Mouse (Mus musculus) ES-E14 (cell line): ENCODE data around the gene Tnnt1. TPM values are rescaled to one million over a fixed set of nuclear protein-coding genes. Genes with fewer than 3 reads are reported as not detected.
A peak's percentile ranks its signal among the peaks of the same experiment; 100 is the strongest.

Experiments used
- DNase-seq: peaks from one replicate; pipeline ENCODE4 v3.0.0-alpha.2; 2013; ENCODE audit warnings: low read depth, low spot score
- H3K27ac ChIP-seq: 2 replicates; pipeline ENCODE4 v1.5.1; 2012; ENCODE audit warnings: low read depth, mild to moderate bottlenecking, low read length, moderate library complexity, mixed read lengths; ENCODE audit not compliant: poor library complexity, insufficient read depth, severe bottlenecking
- H3K36me3 ChIP-seq: 2 replicates; pipeline ENCODE4 v1.6.1; 2012; ENCODE audit warnings: mild to moderate bottlenecking, low read length, moderate library complexity, mixed read lengths; ENCODE audit not compliant: control insufficient read depth, poor library complexity, insufficient read depth, severe bottlenecking
- H3K4me1 ChIP-seq, 2 experiments: fragments of 150-350 bp in 1 of 2; sonication (generic) in 1 of 2; 2 replicates each; pipeline ENCODE4 v1.6.1; 2012; ENCODE audit warnings: low read length in 2 of 2, mild to moderate bottlenecking in 1 of 2, mixed read lengths in 1 of 2; ENCODE audit not compliant: control insufficient read depth in 2 of 2, insufficient read depth in 2 of 2, poor library complexity in 1 of 2
- H3K4me3 ChIP-seq, 2 experiments: fragments of 150-350 bp in 1 of 2; sonication (generic) in 1 of 2; 2 replicates each; pipeline ENCODE4 v1.5.1; 2012; ENCODE audit warnings: low read length in 2 of 2, low read depth in 1 of 2, mild to moderate bottlenecking in 1 of 2, mixed read lengths in 1 of 2; ENCODE audit not compliant: insufficient read depth in 1 of 2, poor library complexity in 1 of 2, severe bottlenecking in 1 of 2
- H3K9ac ChIP-seq: 2 replicates; pipeline ENCODE4 v1.6.1; 2012; ENCODE audit warnings: low read depth, mild to moderate bottlenecking, low read length, mixed read lengths; ENCODE audit not compliant: poor library complexity, insufficient read depth, severe bottlenecking
- H3K9me3 ChIP-seq: fragments of 150-350 bp; sonication (generic); 2 replicates; pipeline ENCODE4 v1.6.1; 2012; ENCODE audit warnings: low read depth, mild to moderate bottlenecking, low read length; ENCODE audit not compliant: control insufficient read depth, insufficient read depth
- CHD2 ChIP-seq: IDR thresholded peaks from 2 replicates; pipeline ENCODE4 v1.6.1; 2014; ENCODE audit warnings: mild to moderate bottlenecking, low read depth, low read length, inconsistent platforms
- HCFC1 ChIP-seq: IDR thresholded peaks from 2 replicates; pipeline ENCODE4 v1.6.1; 2012; ENCODE audit warnings: low read length, inconsistent platforms, borderline replicate concordance; ENCODE audit not compliant: insufficient read depth
- MAFK ChIP-seq: IDR thresholded peaks from 2 replicates; pipeline ENCODE4 v1.6.1; 2014; ENCODE audit warnings: mild to moderate bottlenecking, low read depth, low read length, inconsistent platforms; ENCODE audit not compliant: insufficient read depth
- ZC3H11A ChIP-seq: IDR thresholded peaks from 2 replicates; pipeline ENCODE4 v1.6.1; 2012; ENCODE audit warnings: low read depth, mild to moderate bottlenecking, inconsistent platforms, low read length, borderline replicate concordance
- ZNF384 ChIP-seq: IDR thresholded peaks from 2 replicates; pipeline ENCODE4 v1.6.1; 2012; ENCODE audit warnings: low read depth, low read length, inconsistent platforms
- in situ Hi-C, 2 experiments: fragments of 600-800 bp; cut with MboI; formaldehyde crosslinking; loops; one replicate each; pipeline ENCODE4 v1.15.1; 2025; ENCODE audit warnings: low sequenced_read_pairs in 2 of 2, inconsistent platforms in 1 of 2; ENCODE audit not compliant: unreplicated experiment in 2 of 2
- total RNA-seq: library from RNA; depleted of rRNA; stranded (reverse); fragments of 300-350 nt; gene quantifications from 2 replicates; pipeline ENCODE4 v1.2.3, GENCODE M21; 2012

Gene Tnnt1
- total RNA-seq, 1 experiment: 8.4 TPM

GRCm38 (mm10) chr7:4513829-4514712, 2.1 kb downstream of the Tnnt1 start:
- no peak for DNase-seq
- no peak overlapping the region for H3K27ac ChIP-seq
- no peak overlapping the region for H3K4me3 ChIP-seq
- no peaks in the 10 kb centered on the region for H3K9me3 ChIP-seq
- H3K9ac ChIP-seq: peak overlapping the region; percentile 25; the same call in 1 of the 2 replicates
- in situ Hi-C loops: no loop called here
- peaks cover 2 to 22% of the 10 kb centered on the region in 2 experiments; a peak in 3 of 4 replicates for H3K4me1 ChIP-seq
- no peaks in the 10 kb centered on the region for H3K36me3 ChIP-seq
- TF ChIP-seq HCFC1 (no peak), ZC3H11A (no peak), ZNF384 (no peak), MAFK (no peak), CHD2 (no peak)

DNA sequence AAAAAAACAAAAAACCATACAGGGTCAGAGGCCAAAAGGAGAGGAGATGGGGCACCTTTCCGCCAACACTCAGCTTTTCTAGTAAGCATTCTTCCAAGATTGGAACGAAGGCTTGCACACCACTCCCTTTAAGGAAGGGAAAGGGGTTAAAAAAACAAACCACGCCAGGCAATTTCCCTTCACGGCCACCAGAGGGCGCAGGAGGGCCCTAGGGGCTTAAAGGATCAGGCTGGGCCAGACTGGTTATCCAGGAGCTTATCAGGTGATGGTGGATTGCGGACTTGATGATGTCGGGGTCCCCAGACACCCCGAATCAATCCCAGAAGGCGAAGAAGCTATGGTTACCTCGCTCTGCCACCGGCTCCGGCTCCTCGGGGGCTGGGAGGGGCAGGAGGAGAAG, 2.9 kb downstream of the Tnnt1 start:
- no peak for DNase-seq
- no peak overlapping the region for H3K27ac ChIP-seq
- peaks cover 2 to 30% of the 10 kb centered on the region in 2 experiments; a peak in 3 of 4 replicates for H3K4me1 ChIP-seq
- H3K4me3 ChIP-seq: no peak overlapping the region
- peak; percentile 83 for TF ChIP-seq ZNF384
- TF ChIP-seq HCFC1: no peak
- peak overlapping the region; percentile 25; the same call in 1 of the 2 replicates for H3K9ac ChIP-seq
- no peaks in the 10 kb centered on the region for H3K36me3 ChIP-seq
- in situ Hi-C loops: no loop called here
- no peaks in the 10 kb centered on the region for H3K9me3 ChIP-seq

DNA sequence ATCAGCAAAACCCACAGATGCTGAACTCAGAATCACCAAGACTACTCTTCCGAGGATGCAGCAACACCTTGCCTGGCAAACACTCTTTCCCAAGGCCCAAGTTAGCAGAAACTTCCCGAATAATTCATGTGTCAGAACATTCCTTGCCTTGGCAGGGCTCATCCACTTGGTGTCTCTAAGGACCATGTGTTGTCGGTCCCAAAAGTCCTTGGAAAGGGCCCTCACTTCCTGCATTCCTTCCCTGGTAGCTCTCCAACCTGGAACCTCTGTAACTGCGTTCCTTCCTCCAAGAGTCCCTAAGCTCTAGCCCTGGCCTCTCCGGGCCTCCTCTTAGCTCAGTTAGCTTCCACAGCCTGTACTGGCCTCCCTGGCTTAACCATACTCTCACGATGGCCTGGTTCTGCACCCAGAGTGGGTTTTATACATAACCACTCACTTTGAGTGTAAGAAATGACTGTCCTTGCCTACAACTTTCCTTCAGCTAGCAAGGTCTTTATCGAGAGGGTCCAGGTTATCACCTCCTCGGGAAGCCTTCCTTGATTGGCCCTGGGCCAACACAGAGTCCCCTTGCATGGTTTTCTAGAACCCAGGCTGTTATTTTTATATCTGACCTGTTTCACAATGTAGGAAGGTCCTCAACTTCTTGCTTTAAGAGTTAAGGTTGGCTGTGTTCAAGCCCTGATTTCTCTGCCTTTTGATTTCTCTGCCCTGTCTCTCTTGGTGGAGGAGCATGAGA, 4.5 kb downstream of the Tnnt1 start:
- Histone ChIP-seq H3K9me3 (no peaks in the 10 kb centered on the region), H3K9ac (no peak overlapping the region), H3K36me3 (no peaks in the 10 kb centered on the region), H3K4me1 (peaks cover 2 to 29% of the 10 kb centered on the region in 2 experiments; a peak in 3 of 4 replicates), H3K4me3 (no peak overlapping the region), H3K27ac (no peak overlapping the region)
- DNase-seq: no peak
- in situ Hi-C loops: no loop called here
- TF ChIP-seq HCFC1: no peak
- no peak for TF ChIP-seq MAFK
- no peak for TF ChIP-seq ZC3H11A
- no peak for TF ChIP-seq ZNF384
- no peak for TF ChIP-seq CHD2

DNA sequence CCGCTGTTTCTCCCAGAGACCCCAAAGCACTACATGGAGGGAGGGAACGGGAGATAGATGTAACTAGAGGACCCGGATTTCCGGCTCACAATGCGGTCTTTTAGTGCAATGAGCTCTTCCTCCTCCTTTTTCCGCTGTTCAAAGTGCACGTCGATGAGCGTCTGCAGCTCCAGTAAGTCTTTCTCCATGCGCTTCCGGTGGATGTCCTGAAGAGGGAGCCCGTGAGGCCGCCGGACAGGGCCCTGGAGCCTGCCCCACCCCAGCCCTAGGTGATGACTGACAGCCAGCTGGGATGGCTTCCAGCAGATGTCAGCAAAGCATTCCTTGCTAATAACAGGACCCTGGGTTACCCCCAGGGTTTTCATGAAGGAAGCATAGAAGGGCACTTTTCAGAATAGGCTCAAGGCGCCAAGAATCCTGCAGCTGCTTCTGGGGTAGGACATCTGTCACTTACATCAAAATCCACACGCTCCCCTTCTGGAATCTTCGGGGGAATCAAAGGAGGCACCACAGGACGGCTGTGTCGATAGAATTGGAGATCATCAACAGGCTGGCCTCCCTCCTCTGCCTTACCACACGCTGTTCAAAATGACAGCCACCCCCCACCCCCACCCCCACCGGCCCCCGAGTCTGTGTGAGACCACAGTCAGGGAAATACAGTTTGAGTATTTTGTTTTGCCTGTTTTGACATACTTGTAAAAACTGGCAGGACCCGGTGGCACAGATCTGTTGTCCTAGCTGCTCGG, 6.1 kb downstream of the Tnnt1 start:
- H3K27ac ChIP-seq: no peak overlapping the region

More for the DNA sequence above, 6.1 kb downstream of the Tnnt1 start:
- no peaks in the 10 kb centered on the region for H3K36me3 ChIP-seq
- H3K9ac ChIP-seq: peak overlapping the region; percentile 57; the same call in 1 of the 2 replicates
- peaks cover 0 to 19% of the 10 kb centered on the region in 2 experiments; a peak in 2 of 4 replicates for H3K4me1 ChIP-seq
- in situ Hi-C loops: no loop called here
- no peak for TF ChIP-seq MAFK
- no peak for TF ChIP-seq ZC3H11A
- TF ChIP-seq HCFC1: no peak
- no peak for TF ChIP-seq CHD2
- no peak for TF ChIP-seq ZNF384
- DNase-seq: peak; percentile 84
- H3K4me3 ChIP-seq: peak overlapping the region; percentile 5 to 26; a peak in 2 of 4 replicates
- no peaks in the 10 kb centered on the region for H3K9me3 ChIP-seq
